Mouse (Mus musculus): Measurements from ENCODE around the gene Foxs1. TPM values are rescaled to one million over a fixed set of nuclear protein-coding genes. Genes with fewer than 3 reads are reported as not detected.

Foxs1 gene
- total RNA-seq, 2 experiments from 2014 or later: not detected

DNA sequence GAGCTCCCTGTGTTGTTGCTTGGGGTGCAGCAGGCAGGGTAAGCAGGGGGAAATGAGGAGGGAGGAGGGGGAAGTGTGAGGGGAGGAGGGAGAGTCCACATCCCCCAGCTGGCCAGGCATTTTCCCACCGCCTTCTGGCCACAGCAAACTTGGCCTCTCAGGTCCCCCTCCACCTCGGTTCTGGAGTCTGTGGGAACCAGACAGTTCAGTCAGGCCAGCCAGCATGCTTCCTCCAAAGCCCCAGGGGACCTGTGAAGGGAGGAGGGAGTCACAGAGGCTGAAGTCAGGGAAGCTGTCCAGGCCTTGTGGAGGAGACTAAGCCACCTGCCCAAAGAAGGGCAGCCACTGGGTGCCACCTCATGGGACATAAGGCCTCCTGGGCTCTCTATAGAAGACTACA is 2.7 kb downstream of the Foxs1 start:
- ATAC-seq (replicated peaks; ENCODE audit: low FRiP score, poor library complexity, severe bottlenecking): no peak

DNA sequence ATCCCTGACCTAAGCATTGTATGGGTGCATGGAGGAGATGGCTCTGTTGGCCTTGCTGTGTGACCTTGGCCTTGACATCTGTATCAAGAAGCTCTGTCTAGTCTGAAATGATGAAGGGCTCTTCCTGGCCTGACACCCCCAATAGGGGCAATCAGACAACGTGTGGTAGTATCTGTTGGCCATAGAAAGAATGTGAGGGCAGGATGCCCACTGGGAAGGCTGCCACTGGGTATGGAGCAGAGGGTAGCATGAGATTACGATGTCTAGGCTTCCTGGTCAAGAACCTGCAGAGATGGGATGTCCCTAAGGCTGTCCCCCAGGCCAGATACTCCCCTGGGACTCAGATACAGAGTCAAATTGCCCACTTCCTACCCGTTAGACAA is 4.0 kb downstream of the Foxs1 start:
- ATAC-seq (replicated peaks; ENCODE audit: low FRiP score, poor library complexity, severe bottlenecking): no peak

GRCm38 (mm10) chr2:152928219-152928987 is 4.6 kb downstream of the Foxs1 start:
- ATAC-seq (replicated peaks; ENCODE audit: low FRiP score, poor library complexity, severe bottlenecking): no peak

- no peak for ATAC-seq (replicated peaks; ENCODE audit: low FRiP score, poor library complexity, severe bottlenecking)
Observed at GRCm38 (mm10) chr2:152927371-152927770, 5.6 kb downstream of the Foxs1 start.

DNA sequence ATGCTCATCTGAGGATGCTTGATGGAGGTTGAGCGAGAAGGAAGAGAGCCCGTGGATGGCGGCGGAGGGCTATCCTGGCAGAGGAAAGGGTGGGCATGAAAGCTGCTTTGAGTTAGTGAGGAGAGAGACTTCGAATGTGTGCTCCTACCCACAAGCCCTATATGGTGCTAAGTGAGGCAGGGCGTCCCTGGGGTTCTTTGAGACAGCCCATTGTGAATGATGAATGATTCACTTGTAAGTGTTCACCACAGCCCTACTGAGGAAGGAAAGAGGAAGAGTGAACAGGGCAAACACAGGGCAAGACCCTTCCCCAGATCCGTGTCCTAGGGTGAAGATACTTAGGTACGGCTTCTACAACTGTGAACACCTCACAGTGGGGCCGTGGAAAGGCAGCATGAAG is 6.1 kb downstream of the Foxs1 start:
- ATAC-seq (replicated peaks; ENCODE audit: low FRiP score, poor library complexity, severe bottlenecking): no peak

DNA sequence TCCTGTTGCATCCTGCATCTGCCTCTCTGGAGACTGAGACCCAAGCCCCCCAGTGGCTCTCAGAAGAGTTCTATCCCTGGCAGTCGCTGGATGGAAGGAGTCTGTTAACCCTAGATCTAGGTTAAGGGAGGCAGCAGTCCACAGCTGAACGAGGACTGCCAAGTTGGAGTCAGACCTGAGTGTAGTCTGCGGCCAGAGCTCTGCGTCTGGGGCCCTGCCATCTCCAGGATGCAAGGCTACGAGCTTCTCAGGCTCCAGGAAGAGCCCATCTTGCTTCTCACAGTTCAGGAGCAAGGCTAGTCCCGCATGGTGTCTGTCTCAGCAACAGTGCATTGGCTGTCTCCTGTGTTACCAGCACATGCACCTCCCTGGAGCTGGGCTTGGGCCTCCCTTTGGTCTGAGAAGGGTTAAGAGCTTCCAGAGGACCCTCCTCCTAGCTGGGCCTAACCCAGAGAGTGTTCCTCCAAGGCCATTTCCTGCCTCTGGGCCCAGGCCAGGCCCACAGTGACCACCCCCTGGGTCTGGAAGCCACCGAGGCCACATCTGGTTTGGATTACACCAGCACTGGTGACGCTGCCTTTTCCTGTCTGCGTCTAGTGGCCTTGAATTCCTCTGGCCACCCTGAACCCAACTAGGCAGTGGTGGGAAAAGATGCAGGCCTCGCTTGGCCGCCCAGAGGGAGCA is 7.7 kb downstream of the Foxs1 start:
- no peak for ATAC-seq (replicated peaks; ENCODE audit: low FRiP score, poor library complexity, severe bottlenecking)

DNA sequence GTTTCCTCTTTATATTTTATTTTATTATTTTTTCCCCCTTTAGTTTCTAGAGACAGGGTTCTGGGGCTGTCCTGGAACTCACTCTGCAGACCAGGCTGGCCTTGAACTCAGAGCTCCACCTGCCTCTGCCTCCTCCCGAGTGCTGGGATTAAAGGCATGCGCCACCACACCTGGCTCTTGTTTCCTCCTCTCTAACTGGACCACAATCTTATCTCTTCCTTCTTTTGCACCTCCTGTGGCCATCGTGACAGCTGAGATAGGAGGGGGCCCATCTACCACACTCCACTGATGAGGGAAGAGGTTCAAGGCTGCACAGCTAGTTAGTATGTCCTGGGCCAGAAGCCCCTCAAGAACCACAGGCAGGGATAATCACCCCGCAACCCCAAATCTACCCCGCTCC is 8.5 kb downstream of the Foxs1 start:
- no peak for ATAC-seq (replicated peaks; ENCODE audit: low FRiP score, poor library complexity, severe bottlenecking)

DNA sequence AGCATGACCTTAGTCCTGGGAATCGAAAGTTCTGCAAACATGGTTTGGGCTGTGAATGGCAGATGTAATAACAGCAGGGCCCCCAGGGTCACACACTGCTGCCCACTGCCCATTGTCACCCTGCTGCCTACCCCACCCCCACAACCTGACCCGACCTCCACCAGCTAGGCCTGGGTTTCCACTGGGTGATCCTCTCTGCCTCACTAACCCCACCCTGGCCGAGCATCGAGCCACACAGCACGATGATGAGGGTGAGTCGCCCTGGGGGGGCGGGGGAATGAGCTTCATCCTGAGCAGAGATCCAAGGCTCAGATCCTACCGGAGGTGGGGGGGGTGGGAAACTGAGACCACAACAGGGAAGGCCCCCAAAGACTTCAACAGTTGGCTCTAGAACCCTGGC is 8.9 kb downstream of the Foxs1 start:
- ATAC-seq (replicated peaks; ENCODE audit: low FRiP score, poor library complexity, severe bottlenecking): no peak

DNA sequence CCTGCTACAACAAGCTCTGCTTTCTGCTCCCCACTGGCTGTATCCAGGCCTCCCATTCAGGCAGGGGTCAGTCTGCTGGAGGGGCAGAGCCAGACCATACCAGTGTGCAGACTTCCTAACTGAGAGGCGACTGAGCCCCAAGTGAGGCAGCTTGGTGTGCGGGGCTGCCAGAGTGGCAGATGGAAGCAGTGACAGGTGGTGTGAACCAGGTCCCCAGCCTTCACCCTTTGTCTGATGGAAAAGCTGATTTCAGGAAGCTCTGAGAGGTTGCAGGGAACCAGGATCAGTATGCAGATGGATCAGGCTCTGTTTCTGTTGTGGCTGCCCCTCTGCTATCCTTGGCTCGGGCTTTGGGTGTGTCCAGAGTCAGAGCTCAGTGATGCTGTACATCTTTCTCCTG is 9.4 kb downstream of the Foxs1 start:
- ATAC-seq (replicated peaks; ENCODE audit: low FRiP score, poor library complexity, severe bottlenecking): no peak

- ATAC-seq (replicated peaks; ENCODE audit: low FRiP score, poor library complexity, severe bottlenecking): no peak
Observed at GRCm38 (mm10) chr2:152922376-152922775, 10.6 kb downstream of the Foxs1 start.

DNA sequence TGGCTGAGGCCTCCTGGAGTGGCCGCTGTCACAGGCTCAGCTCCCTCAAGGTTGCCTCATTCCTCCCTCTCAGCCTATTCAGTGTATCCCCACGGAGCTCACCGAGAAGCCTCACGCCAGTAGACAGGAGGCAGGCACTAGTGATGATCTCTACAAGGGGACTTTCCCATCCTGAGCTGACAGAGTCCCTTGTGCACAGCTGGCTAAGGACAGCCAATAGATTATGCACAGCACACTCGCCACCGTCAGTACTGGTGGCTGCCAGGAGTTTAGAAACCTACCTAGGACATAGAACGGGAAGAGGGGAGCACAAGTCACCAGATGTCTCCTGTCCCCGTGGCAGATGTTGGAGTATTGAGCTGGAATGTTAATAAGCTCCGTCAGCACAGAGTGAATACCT is 15.3 kb downstream of the Foxs1 start:
- no peak for ATAC-seq (replicated peaks; ENCODE audit: low FRiP score, poor library complexity, severe bottlenecking)

DNA sequence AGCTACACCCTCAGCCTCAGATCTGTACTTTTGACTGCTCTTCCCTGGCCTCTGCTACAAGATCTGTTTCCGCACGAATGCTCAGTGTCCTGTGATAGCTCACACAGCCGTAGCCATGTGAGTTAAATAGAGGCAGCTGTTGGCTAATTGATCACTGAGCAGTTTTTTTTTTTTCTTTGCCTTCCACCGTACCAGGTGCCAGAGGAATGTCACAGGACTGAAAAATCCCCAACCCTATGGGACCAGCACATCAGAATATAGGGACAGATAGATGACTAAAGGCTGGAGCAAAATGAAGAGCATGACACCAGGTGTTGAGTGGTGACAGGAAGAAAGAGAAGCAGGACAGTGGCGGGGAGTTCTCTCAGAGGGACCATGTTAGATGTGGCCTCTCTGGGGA is 16.9 kb downstream of the Foxs1 start:
- ATAC-seq (replicated peaks; ENCODE audit: low FRiP score, poor library complexity, severe bottlenecking): no peak

GRCm38 (mm10) chr2:152915453-152915852 is 17.6 kb downstream of the Foxs1 start:
- ATAC-seq (replicated peaks; ENCODE audit: low FRiP score, poor library complexity, severe bottlenecking): no peak

- peak; percentile 75 for ATAC-seq (replicated peaks; ENCODE audit: low FRiP score, poor library complexity, severe bottlenecking)
Observed at GRCm38 (mm10) chr2:152914310-152915120, 18.5 kb downstream of the Foxs1 start.

DNA sequence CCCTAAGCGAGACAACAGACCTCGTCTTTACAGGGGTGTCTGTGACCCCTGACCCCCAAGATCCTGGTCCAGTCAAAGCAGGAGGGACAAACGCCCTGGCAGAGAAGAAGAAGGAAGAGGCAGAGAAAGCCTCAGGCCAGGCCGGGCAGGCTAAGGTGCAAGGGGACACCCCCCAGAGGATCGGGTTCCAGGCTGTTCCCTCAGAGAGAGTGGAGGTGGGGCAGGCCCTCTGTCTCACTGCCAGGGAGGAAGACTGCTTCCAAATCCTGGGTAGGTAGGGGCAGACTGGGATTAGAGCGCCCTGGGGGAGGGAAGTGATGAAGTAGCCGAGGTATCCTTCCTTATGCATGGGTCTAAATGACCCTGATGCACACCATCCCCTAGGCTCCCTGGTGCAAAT is 19.5 kb downstream of the Foxs1 start:
- no peak for ATAC-seq (replicated peaks; ENCODE audit: low FRiP score, poor library complexity, severe bottlenecking)

GRCm38 (mm10) chr2:152911432-152911831 is 21.6 kb downstream of the Foxs1 start:
- no peak for ATAC-seq (replicated peaks; ENCODE audit: low FRiP score, poor library complexity, severe bottlenecking)

- no peak for ATAC-seq (replicated peaks; ENCODE audit: low FRiP score, poor library complexity, severe bottlenecking)
Observed at GRCm38 (mm10) chr2:152911031-152911430, 22.0 kb downstream of the Foxs1 start, which contains the start of gene Mylk2. TSS of gene Mylk2 (plus strand) at chr2:152911352.

DNA sequence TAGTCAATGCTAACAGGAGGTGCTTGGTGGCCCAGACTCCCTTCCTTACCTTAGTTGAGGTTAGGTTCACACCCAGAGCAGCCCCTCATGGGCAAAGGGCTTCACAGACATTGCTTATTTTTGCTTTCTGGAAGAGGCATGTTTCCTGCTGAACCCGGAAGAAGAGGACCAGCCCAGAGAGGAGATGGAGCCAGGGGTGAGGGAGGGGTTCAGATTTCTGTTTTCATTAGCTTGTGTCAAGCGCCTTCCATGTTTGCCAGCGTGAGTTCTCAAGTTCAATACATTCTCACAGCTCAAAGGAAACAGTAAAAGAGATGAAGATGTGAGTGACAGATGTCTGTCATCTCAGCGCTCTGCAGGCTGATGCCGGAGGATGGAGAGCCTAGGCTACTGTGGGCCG is 23.2 kb downstream of the Foxs1 start:
- ATAC-seq (replicated peaks; ENCODE audit: low FRiP score, poor library complexity, severe bottlenecking): no peak

GRCm38 (mm10) chr2:152907114-152907943 is 25.7 kb downstream of the Foxs1 start:
- no peak for ATAC-seq (replicated peaks; ENCODE audit: low FRiP score, poor library complexity, severe bottlenecking)
